Mouse (Mus musculus) forebrain, embryonic 13.5 days (tissue): ENCODE data around the gene Kcne1. TPM values are rescaled to one million over a fixed set of nuclear protein-coding genes. Genes with fewer than 3 reads are reported as not detected.
A peak's percentile ranks its signal among the peaks of the same experiment; 100 is the strongest.

Source experiments
- ATAC-seq: fragments of 200-750 bp; cut with Nextera tagmentation; 2 replicates; pipeline ENCODE4 v1.8.0; 2017
- H3K27ac ChIP-seq: fragments of 300-500 bp; sonication (generic); 2 replicates; pipeline ENCODE4 v1.5.1; 2015; ENCODE audit warnings: inconsistent platforms, mild to moderate bottlenecking, moderate library complexity
- H3K27me3 ChIP-seq: fragments of 300-500 bp; sonication (generic); 2 replicates; pipeline ENCODE4 v1.6.1; 2015; ENCODE audit warnings: mild to moderate bottlenecking, inconsistent platforms
- H3K36me3 ChIP-seq: fragments of 300-500 bp; sonication (generic); 2 replicates; pipeline ENCODE4 v1.6.1; 2015; ENCODE audit warnings: mild to moderate bottlenecking, inconsistent platforms; ENCODE audit not compliant: poor library complexity, severe bottlenecking
- H3K4me1 ChIP-seq: fragments of 300-500 bp; sonication (generic); 2 replicates; pipeline ENCODE4 v1.6.1; 2015; ENCODE audit warnings: inconsistent platforms
- H3K4me2 ChIP-seq: fragments of 300-500 bp; sonication (generic); 2 replicates; pipeline ENCODE4 v1.6.1; 2015; ENCODE audit warnings: inconsistent platforms, mild to moderate bottlenecking, moderate library complexity
- H3K4me3 ChIP-seq: fragments of 300-500 bp; sonication (generic); 2 replicates; pipeline ENCODE4 v1.5.1; 2015; ENCODE audit warnings: mild to moderate bottlenecking, inconsistent platforms
- H3K9ac ChIP-seq: fragments of 300-500 bp; sonication (generic); 2 replicates; pipeline ENCODE4 v1.6.1; 2015; ENCODE audit warnings: mild to moderate bottlenecking, inconsistent platforms
- H3K9me3 ChIP-seq: fragments of 300-500 bp; sonication (generic); replicated peaks from 2 replicates; pipeline ENCODE4 v1.6.1; 2016; ENCODE audit warnings: inconsistent platforms
- WGBS: fragments of 180-500 bp; shearing (Covaris S2); methylation state at CpG from one replicate; pipeline ENCODE4 v1.1.7; 2015; 5-methylcytosine and 5-hydroxymethylcytosine counted together
- polyA plus RNA-seq: library from polyadenylated mRNA; unstranded; fragments of >200 nt; fragmentation: Nextera tagmentation; extraction: Ambion mirVana; gene quantifications from 2 replicates; pipeline ENCODE4 v1.2.1, GENCODE M21; 2015

Kcne1 gene
- not detected in 2 replicates for polyA plus RNA-seq

- 60% methylated on average over 9 of the region's 9 CpGs for WGBS
- peaks cover 25% of the 10 kb centered on the region for H3K4me1 ChIP-seq
- no peak within 1 kb of the TSS for H3K9ac ChIP-seq
- no peaks in the 10 kb centered on the region for H3K9me3 ChIP-seq
- no peak for ATAC-seq
- H3K4me3 ChIP-seq, result no peak within 1 kb of the TSS
- no peaks in the 10 kb centered on the region for H3K36me3 ChIP-seq
- no peak within 1 kb of the TSS for H3K27ac ChIP-seq
- no peak within 1 kb of the TSS for H3K4me2 ChIP-seq
- H3K27me3 ChIP-seq, result no peaks in the 10 kb centered on the region
Measured at GRCm38 (mm10) chr16:92359229-92359628, at the start of gene Kcne1. Gene Kcne1 (minus strand): TSS chr16:92359468.

- H3K36me3 ChIP-seq, result no peaks in the 10 kb centered on the region
- H3K27me3 ChIP-seq, result no peaks in the 10 kb centered on the region
- ATAC-seq, result no peak
- H3K9me3 ChIP-seq, result no peaks in the 10 kb centered on the region
- no peak overlapping the region for H3K4me2 ChIP-seq
- no peak overlapping the region for H3K4me3 ChIP-seq
- WGBS, result 95% methylated on average over 2 of the region's 2 CpGs
- H3K4me1 ChIP-seq, result peaks cover 13% of the 10 kb centered on the region
- H3K27ac ChIP-seq, result no peak overlapping the region
- H3K9ac ChIP-seq, result no peak overlapping the region
Measured at GRCm38 (mm10) chr16:92407883-92408282, 48.6 kb upstream of the Kcne1 start.

- H3K4me1 ChIP-seq, result peaks cover 35% of the 10 kb centered on the region
- H3K9ac ChIP-seq, result no peak overlapping the region
- no peaks in the 10 kb centered on the region for H3K36me3 ChIP-seq
- H3K27me3 ChIP-seq, result 0 out of 2 replicates have a peak, but pooled peaks cover 4% of the 10 kb centered on the region
- H3K9me3 ChIP-seq, result no peaks in the 10 kb centered on the region
- H3K4me2 ChIP-seq, result no peak overlapping the region
- no peak overlapping the region for H3K27ac ChIP-seq
- H3K4me3 ChIP-seq, result no peak overlapping the region
- ATAC-seq, result no peak
- 98% methylated on average over 2 of the region's 2 CpGs for WGBS
Measured at GRCm38 (mm10) chr16:92404141-92404540, 44.9 kb upstream of the Kcne1 start.

DNA sequence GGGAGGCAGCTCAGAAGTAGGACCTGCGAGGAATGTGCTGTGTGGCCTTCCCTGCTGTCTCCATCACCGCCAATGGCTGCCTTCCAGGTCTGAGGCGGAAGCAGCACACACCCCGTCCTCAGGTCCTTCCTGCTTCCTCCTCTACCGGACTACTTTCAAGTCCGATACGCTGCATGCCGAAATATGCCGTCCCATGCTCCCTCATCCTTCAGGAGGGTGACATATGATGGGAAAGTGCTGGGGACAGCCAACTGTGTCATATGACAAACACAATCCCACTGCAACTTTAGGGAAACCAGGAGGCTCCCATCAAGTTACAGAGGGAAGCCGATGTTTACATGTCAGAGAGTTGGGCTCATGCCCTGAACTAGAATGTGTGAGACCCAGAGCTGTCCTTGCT lies 43.8 kb upstream of the Kcne1 start:
- Histone ChIP-seq H3K4me1 (peaks cover 44% of the 10 kb centered on the region), H3K27ac (no peak overlapping the region), H3K9me3 (no peaks in the 10 kb centered on the region), H3K4me2 (no peak overlapping the region), H3K27me3 (peaks cover 11% of the 10 kb centered on the region), H3K36me3 (no peaks in the 10 kb centered on the region), H3K9ac (no peak overlapping the region), H3K4me3 (no peak overlapping the region)
- no peak for ATAC-seq
- WGBS, result 77% methylated on average over 10 of the region's 10 CpGs

DNA sequence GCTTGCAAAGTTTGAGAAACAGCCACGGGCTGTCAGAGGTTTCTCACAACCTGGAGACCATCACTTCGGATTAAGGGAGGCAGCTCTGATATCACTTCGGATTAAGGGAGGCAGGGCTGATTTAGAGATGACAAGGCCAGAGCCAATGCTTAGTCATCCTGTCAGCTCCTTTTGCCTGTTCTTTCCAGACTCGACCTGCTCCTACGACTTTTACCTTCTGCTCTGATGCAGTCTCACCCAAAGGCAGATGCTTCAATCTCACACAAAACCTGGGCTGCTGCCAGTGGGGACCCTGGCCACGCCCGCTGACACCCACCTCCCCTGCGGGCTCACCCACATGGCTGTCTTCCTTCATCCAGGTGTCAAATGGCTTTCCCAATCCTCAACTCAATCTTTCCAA lies 42.9 kb upstream of the Kcne1 start:
- no peak overlapping the region for H3K9ac ChIP-seq
- no peak for ATAC-seq
- H3K27me3 ChIP-seq, result peaks cover 12% of the 10 kb centered on the region
- H3K4me2 ChIP-seq, result no peak overlapping the region
- no peaks in the 10 kb centered on the region for H3K36me3 ChIP-seq
- H3K27ac ChIP-seq, result no peak overlapping the region
- no peaks in the 10 kb centered on the region for H3K9me3 ChIP-seq
- H3K4me3 ChIP-seq, result no peak overlapping the region
- H3K4me1 ChIP-seq, result peaks cover 48% of the 10 kb centered on the region
- 41% methylated on average over 8 of the region's 8 CpGs for WGBS

DNA sequence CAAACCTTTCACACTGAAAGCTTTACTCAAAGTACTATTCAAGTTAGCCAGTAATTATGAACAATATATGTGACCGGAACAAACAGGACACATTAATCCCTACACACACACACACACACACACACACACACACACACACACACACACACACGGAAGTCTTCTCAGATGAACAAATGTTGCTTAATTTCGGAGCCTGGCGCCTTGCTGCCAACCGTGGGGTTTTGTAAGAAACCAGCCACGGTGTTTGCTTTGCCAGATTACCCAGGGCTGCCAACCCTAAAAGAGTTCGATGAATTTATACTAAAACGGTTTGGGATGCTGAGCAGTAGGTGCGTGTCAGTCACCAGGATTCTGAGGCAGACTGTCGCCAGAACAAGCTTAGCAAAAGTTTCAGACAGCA lies 41.9 kb upstream of the Kcne1 start:
- Histone ChIP-seq H3K27me3 (peaks cover 12% of the 10 kb centered on the region), H3K9ac (peak overlapping the region; percentile 8; the same call in 1 of the 2 replicates), H3K36me3 (peaks cover 10% of the 10 kb centered on the region), H3K27ac (no peak overlapping the region), H3K4me2 (no peak overlapping the region), H3K4me3 (no peak overlapping the region), H3K9me3 (no peaks in the 10 kb centered on the region), H3K4me1 (peaks cover 48% of the 10 kb centered on the region)
- WGBS, result 37% methylated on average over 10 of the region's 10 CpGs
- no peak for ATAC-seq

DNA sequence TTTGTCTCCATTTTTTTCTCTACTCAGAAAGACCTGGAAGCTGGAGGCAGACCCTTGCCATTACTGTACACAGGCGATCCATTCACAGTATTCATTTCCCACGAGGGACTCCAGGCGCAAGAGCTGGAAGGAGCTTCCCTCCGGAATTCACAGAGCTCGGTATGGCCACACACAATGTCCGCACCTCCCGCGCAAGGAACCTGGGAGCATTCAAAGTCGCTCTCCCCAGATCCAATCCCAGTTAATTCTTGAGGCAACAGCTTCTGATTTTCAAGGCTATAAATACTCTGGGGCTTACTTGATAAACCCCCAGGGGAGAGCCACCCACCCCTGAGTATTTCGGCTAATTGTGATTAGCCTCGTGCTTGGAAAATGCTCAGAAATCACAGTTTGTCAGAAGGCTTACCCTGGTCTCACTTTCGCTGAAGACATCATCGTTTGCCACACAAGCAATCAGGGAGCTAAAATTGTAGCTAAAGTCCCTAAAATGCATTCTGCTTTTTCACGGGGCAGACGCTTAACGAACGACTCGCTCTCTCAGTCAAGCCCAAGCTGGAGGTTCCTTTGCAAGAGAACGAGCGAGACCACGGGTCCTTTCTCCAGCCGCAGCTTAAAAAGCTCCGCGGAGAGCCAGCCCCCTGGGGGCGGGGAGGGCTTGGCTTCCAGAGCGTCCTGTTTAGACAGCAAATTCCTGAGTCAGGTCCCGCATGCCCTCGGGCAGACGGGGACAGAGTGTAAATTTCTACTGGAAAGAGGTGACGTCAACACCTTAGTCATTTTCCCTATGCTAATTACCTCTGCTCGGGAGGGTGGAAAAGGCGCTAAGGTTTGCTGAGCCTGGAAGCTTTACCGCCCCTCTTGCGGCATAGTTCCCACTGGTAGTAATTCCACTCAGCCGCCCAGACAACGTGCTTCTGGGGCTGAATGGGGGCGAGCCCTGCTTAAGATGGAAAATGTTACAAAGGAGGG lies 40.5 kb upstream of the Kcne1 start:
- H3K9me3 ChIP-seq, result no peaks in the 10 kb centered on the region
- H3K36me3 ChIP-seq, result peaks cover 24% of the 10 kb centered on the region
- H3K27me3 ChIP-seq, result peaks cover 12% of the 10 kb centered on the region
- peak overlapping the region; percentile 40 for H3K4me3 ChIP-seq
- peak overlapping the region; percentile 83 for H3K27ac ChIP-seq
- peak overlapping the region; percentile 57 for H3K9ac ChIP-seq
- WGBS, result under 1% methylated on average over 37 of the region's 37 CpGs
- peak; percentile 88 for ATAC-seq
- H3K4me2 ChIP-seq, result peak overlapping the region; percentile 67
- H3K4me1 ChIP-seq, result peaks cover 45% of the 10 kb centered on the region

DNA sequence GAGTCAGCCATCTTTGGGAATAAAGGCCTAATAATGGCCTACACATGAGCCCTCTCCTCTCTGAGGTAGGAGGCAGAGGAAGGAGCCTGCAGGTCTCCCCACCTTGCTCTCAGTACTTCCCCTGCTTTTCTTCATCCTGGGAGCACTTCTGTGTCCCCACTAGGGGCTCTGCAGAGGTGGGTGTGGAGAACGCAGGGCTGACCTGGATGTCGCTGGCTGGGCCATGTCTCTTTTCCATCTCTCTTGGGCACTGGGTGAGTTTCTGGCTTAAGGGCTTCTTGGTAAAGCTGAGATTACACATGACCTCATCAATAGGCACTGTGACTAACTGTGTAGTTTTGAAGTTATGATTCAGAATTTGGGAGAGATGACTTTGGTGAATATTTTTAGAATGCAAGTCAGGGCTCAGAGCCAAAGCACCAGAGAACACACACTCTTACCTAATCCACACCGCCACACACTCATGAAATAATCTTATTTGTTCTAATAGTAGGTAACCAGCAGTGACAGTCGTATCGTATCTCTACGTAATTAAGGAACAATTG lies 39.4 kb upstream of the Kcne1 start:
- ATAC-seq, result no peak
- Histone ChIP-seq H3K9me3 (no peaks in the 10 kb centered on the region), H3K36me3 (peaks cover 34% of the 10 kb centered on the region), H3K4me3 (no peak overlapping the region), H3K4me2 (peak overlapping the region; percentile 67), H3K27ac (no peak overlapping the region), H3K27me3 (peaks cover 12% of the 10 kb centered on the region), H3K4me1 (peaks cover 45% of the 10 kb centered on the region), H3K9ac (no peak overlapping the region)
- 47% methylated on average over 6 of the region's 6 CpGs for WGBS

DNA sequence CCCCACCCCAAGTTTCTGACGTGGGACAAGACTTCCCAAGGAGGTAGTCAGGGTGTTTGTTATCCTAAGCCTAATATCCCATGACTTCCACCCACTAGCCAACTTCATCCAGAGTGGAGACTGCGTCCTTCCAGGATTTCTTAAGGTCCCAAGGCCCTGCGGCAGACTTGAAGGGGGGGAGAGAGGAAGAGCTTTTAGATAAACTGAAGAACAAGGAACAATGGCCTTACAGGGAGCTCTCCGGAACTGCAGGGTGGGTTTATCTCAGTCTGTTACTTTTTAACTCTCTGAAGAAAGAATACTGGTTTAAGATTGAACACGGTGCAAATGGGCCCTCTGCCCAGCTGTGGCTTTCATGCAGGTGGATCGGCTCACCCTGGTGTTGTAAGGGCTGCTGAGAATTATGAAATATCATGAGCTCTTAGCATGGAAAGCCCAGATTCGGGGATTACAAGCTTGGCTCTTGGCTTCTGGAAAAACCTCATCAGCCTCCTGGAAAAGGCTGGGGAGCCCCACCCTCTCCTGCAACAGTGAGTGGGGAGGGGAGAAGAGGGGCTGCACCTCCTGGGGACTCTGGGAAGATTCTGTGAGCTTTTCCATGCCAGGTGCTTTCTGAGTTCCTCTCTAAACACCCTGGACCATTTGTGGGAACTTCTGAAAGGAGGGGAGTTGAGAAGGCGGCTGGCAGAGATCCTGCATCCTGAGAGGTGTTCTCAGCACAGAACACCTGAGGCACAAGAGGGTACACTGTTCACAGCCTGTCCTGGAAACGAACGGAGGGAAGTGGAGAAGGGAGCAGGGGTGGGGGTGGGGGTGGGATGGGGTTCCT lies 38.7 kb upstream of the Kcne1 start:
- no peak for ATAC-seq
- Histone ChIP-seq H3K9me3 (no peaks in the 10 kb centered on the region), H3K4me3 (no peak overlapping the region), H3K27ac (no peak overlapping the region), H3K9ac (no peak overlapping the region), H3K27me3 (peaks cover 12% of the 10 kb centered on the region), H3K4me2 (no peak overlapping the region; the same call in 1 of the 2 replicates), H3K4me1 (peaks cover 45% of the 10 kb centered on the region), H3K36me3 (peaks cover 41% of the 10 kb centered on the region)
- WGBS, result 53% methylated on average over 10 of the region's 10 CpGs

GRCm38 (mm10) chr16:92393732-92394131 lies 34.5 kb upstream of the Kcne1 start:
- Histone ChIP-seq H3K27ac (no peak overlapping the region), H3K9ac (no peak overlapping the region), H3K27me3 (peaks cover 8% of the 10 kb centered on the region), H3K4me3 (no peak overlapping the region), H3K9me3 (no peaks in the 10 kb centered on the region), H3K4me1 (peaks cover 9% of the 10 kb centered on the region), H3K36me3 (peaks cover 57% of the 10 kb centered on the region), H3K4me2 (no peak overlapping the region)
- ATAC-seq, result no peak
- 99% methylated on average over 3 of the region's 3 CpGs for WGBS

- no peaks in the 10 kb centered on the region for H3K27me3 ChIP-seq
- H3K27ac ChIP-seq, result no peak overlapping the region
- peaks cover 4% of the 10 kb centered on the region; the same call in 1 of the 2 replicates for H3K4me1 ChIP-seq
- H3K9me3 ChIP-seq, result no peaks in the 10 kb centered on the region
- ATAC-seq, result no peak
- WGBS, result 20% methylated on average over 10 of the region's 10 CpGs
- no peak overlapping the region for H3K9ac ChIP-seq
- H3K4me2 ChIP-seq, result no peak overlapping the region
- no peak overlapping the region for H3K4me3 ChIP-seq
- H3K36me3 ChIP-seq, result peaks cover 14% of the 10 kb centered on the region
Measured at GRCm38 (mm10) chr16:92387692-92388091, 28.4 kb upstream of the Kcne1 start.

GRCm38 (mm10) chr16:92385062-92385461 lies 25.8 kb upstream of the Kcne1 start:
- peaks cover 10% of the 10 kb centered on the region; the same call in 1 of the 2 replicates for H3K4me1 ChIP-seq
- H3K27me3 ChIP-seq, result no peaks in the 10 kb centered on the region
- no peak overlapping the region for H3K4me2 ChIP-seq
- no peak overlapping the region for H3K4me3 ChIP-seq
- no peaks in the 10 kb centered on the region for H3K36me3 ChIP-seq
- no peak overlapping the region for H3K9ac ChIP-seq
- no peak overlapping the region for H3K27ac ChIP-seq
- no peaks in the 10 kb centered on the region for H3K9me3 ChIP-seq
- no peak for ATAC-seq
- 11% methylated on average over 2 of the region's 2 CpGs for WGBS
